Mouse (Mus musculus) spleen, postnatal 36 days (tissue): Measurements from ENCODE around the gene Tap2.
"Not testable (repeated sequence)": the region's sequence is repeated elsewhere in the genome, so short reads cannot be mapped to it uniquely, and the experiment has no call there.

ENCODE experiments used
- DNase-seq, 2 experiments: peaks; one replicate each; pipeline ENCODE4 v3.0.0; 2022; ENCODE audit warnings: low spot score in 2 of 2, mixed read lengths in 1 of 2

The Tap2 gene

GRCm38 (mm10) chr17:34213936-34214335 lies 10.6 kb downstream of the Tap2 start:
- no peak for DNase-seq

GRCm38 (mm10) chr17:34215176-34215575 lies 11.8 kb downstream of the Tap2 start:
- DNase-seq, result peak in 1 of 2 experiments; percentile 0

GRCm38 (mm10) chr17:34217216-34217928 lies 14.0 kb downstream of the Tap2 start:
- peak in 1 of 2 experiments; percentile 0 for DNase-seq

GRCm38 (mm10) chr17:34217986-34218385 lies 14.7 kb downstream of the Tap2 start:
- DNase-seq, result peak in 1 of 2 experiments; percentile 0

GRCm38 (mm10) chr17:34218675-34219074 lies 15.3 kb downstream of the Tap2 start:
- peak in 1 of 2 experiments; percentile 40 for DNase-seq

DNA sequence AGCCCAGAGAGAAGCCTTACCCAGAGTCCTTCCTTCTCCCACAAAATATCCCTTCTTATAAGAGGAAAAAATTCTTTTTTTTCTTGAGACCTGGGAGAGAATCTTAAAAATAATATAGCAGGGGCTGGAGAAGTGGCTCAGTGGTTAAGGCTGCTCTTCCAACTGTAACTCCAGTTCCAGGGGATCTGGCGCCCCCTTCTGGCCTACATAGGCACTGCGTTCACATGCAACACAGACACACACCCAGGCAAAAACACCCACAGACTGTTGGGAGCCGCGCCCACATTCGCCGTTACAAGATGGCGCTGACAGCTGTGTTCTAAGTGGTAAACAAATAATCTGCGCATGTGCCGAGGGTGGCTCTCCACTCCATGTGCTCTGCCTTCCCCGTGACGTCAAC lies 15.8 kb downstream of the Tap2 start:
- peak in 1 of 2 experiments; percentile 58 for DNase-seq

GRCm38 (mm10) chr17:34219801-34220200 lies 16.5 kb downstream of the Tap2 start:
- DNase-seq, result peak in 1 of 2 experiments; percentile 43

DNA sequence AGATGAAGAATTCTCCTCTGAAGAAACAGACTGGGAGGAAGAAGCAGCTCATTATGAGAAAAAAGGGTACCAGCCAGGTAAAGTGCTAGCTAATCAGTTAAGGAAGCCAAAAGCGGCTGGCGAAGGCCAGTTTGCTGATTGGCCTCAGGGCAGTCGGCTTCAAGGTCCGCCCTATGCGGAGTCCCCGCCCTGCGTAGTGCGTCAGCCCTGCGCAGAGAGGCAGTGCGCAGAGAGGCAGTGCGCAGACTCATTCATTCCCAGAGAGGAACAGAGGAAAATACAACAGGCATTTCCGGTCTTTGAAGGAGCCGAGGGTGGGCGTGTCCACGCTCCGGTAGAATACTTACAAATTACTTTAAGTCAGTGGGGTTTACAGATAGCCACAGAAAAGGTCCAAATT lies 17.1 kb downstream of the Tap2 start:
- DNase-seq, result not testable (repeated sequence)

DNA sequence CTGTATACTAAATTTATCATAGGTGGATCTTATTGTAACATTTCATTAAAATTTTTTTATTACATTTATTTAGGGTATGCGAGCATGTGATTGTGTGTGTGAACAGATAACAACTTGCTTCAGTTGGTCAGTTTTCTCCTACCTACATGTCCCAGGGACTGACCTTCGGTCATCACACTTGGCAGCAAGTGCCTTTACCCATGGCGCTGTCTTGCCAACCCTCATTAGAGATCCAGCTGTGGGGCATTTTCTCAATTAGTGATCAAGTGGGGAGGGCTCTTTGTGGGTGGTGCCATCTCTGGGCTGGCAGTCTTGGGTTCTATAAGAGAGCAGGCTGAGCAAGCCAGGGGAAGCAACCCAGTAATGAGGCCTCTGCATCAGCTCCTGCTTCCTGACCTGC lies 21.5 kb downstream of the Tap2 start:
- peak in 1 of 2 experiments; percentile 0 for DNase-seq

GRCm38 (mm10) chr17:34225426-34225825 lies 22.1 kb downstream of the Tap2 start:
- DNase-seq, result no peak

GRCm38 (mm10) chr17:34225911-34226310 lies 22.6 kb downstream of the Tap2 start:
- DNase-seq, result peak in 1 of 2 experiments; percentile 34

DNA sequence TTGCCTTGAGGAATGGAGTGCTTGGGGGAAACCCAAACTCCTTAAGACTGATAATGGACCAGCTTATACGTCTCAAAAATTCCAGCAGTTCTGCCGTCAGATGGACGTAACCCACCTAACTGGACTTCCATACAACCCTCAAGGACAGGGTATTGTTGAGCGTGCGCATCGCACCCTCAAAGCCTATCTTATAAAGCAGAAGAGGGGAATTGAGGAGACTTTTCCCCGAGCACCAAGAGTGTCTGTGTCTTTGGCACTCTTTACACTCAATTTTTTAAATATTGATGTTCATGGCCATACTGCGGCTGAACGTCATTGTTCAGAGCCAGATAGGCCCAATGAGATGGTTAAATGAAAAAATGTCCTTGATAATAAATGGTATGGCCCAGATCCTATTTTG lies 27.6 kb downstream of the Tap2 start:
- DNase-seq, result not testable (repeated sequence)

GRCm38 (mm10) chr17:34232021-34232420 lies 28.7 kb downstream of the Tap2 start:
- DNase-seq, result not testable (repeated sequence)

- peak; percentile 90 to 92 for DNase-seq
These were observed 31.6 kb downstream of the Tap2 start for GRCm38 (mm10) chr17:34234926-34235325.

DNA sequence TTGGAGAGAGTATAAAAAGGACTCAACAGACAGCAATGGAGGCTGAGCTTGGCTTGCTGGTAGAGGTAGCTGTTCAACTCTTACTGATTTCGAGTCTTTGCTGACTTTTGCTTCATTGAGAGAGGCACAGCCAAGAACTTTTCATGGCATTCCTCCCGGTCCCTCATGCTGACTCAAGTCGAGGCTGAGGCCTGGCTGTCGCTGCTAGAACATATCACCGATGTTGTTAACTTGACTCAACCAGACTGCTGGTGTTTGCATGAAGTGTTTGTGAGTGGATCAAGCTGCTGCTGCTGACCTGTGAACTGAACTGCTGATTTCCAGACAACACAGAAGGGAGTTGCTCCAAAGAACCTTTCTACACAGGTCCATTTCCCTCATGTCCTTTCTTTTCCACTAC lies 33.4 kb downstream of the Tap2 start:
- DNase-seq, result no peak

DNA sequence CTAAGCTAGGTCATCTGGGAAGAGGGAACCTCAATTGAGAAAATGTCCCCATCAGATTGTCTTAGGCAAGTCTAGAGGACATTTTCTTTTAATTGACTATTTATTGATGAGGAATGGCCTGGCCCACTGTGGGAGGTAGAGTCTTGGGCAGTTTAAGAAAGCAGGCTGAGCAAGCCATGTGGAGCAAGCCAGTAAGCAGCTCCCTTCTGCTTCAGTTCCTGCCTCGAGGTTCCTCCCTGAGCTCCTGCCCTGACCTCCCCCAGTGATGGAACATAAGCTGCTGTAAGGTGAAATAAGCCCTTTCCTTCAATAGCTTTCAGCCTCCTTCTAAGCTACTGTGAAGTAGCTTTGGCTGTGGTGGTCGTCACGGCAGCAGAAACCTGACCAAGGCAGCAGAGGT lies 34.4 kb downstream of the Tap2 start:
- no peak for DNase-seq

DNA sequence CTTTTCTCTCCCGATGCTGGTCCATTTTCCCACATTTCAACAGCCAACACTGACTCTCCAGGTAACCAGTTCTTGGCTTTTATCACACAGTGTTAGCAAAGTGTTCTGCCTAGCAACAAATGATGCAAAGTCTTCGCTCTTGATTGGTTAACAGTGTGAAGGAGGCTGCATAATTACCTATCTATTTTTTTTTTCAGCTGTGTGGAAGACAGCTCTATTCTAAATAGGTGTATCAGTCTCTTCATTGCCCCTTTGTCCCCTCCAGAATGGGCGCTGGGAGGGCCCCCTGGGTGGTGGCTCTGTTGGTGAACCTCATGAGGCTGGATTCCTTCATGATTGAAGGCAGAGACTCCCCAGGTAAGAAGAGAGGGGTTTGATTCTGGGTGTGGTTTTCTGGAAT lies 35.4 kb downstream of the Tap2 start, which contains the start of gene H2-Ob:
H2-Ob (plus strand) TSS at position 198 of the 400 bp plus-strand sequence.
- DNase-seq, result peak; percentile 85 to 91

- peak; percentile 77 to 85 for DNase-seq
These were observed 36.3 kb downstream of the Tap2 start for GRCm38 (mm10) chr17:34239601-34240041.

- peak in 1 of 2 experiments; percentile 1 for DNase-seq
These were observed 37.0 kb downstream of the Tap2 start for GRCm38 (mm10) chr17:34240366-34240765.

GRCm38 (mm10) chr17:34240916-34241315 lies 37.6 kb downstream of the Tap2 start:
- peak in 1 of 2 experiments; percentile 1 for DNase-seq

DNA sequence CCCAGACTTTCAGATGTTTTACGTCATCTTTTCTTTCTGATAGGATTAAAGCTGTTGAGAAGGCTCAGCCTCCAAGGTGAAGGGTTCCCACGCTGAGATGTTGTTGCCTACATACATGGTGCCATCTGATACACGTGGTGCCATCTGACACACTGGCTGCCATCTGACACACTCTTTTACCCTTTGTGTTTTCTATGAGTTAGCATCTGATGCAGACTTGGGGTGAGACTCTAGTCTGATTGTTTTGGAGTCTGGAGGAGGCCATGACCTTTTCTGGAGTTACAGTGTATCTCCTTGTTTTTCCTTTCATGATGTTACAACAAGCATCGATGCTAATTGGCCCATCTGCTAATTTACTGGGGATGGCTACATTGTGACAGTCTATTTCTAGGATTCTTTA lies 41.3 kb downstream of the Tap2 start:
- DNase-seq, result peak in 1 of 2 experiments; percentile 0

DNA sequence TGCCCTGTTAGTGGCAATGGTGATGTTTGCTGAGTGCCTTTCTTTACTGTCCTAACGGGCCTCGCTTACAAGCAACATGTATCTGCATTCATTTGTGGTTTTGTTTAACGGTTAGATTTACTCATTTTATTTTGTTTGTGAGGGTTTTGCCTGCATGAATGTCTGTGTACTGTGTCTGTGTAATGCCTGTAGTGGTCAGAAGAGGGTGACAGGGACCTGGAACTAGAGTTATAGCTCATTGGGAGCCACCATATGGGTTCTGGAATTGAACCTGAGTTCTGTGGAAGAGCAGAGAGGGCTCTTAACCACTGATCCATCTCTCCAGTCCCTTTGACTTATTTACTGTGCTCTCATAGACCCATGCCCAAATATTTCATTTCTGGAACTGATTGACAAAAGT lies 43.7 kb downstream of the Tap2 start:
- DNase-seq, result no peak

- peak; percentile 54 to 65 for DNase-seq
These were observed 45.4 kb downstream of the Tap2 start for GRCm38 (mm10) chr17:34248764-34249163.
